Mouse (Mus musculus): Measurements from ENCODE around the gene Actr3b.
"Not testable (repeated sequence)": the region's sequence is repeated elsewhere in the genome, so short reads cannot be mapped to it uniquely, and the experiment has no call there.

Actr3b gene

DNA sequence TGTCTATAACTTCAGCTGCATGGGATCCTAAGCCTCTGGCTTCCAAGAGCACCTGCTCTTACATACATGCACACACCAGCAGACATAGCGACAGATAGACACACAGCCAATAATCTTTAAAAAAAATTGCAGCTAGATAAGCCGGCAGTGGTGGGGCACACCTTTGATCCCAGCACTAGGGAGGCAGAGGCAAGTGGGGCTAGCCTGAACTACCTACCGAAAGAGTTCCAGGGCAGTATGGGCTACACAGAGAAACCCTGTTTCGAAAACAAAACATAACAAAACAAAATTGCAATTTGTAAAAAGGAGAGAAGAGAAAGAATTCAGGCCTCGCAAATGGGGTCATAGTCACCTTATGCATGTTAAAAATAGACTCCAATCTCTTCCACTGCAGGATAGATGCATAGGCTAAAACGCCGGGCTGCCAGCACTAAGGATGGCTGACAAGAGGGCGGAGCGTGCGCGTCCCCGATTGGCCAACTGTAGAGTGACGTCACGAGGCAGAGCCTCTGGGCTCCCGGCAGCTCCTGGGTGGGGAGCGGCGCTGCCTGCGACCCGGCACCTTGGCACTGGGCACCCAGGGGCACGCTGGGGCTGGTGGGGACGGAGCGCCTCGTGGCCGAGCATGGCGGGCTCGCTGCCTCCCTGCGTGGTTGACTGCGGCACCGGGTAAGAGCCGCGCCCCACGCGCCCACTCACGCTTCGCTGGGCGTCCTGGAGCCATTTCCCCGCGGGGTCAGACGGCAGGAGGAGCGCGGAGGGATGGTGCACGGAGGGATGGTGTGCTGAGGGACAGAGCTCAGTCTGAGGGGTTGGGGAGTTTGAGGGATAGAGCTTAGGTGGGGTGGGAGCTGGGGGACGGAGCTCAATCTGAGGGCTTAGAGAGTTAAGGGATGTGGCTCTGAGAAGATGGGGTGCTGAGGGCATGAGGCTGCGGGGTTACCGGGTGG lies at the start of gene Actr3b:
TSS of gene Actr3b (plus strand) at position 538 of the 950 bp plus-strand sequence.
- in situ Hi-C loops (cut with MboI, MseI), result no loop called here

DNA sequence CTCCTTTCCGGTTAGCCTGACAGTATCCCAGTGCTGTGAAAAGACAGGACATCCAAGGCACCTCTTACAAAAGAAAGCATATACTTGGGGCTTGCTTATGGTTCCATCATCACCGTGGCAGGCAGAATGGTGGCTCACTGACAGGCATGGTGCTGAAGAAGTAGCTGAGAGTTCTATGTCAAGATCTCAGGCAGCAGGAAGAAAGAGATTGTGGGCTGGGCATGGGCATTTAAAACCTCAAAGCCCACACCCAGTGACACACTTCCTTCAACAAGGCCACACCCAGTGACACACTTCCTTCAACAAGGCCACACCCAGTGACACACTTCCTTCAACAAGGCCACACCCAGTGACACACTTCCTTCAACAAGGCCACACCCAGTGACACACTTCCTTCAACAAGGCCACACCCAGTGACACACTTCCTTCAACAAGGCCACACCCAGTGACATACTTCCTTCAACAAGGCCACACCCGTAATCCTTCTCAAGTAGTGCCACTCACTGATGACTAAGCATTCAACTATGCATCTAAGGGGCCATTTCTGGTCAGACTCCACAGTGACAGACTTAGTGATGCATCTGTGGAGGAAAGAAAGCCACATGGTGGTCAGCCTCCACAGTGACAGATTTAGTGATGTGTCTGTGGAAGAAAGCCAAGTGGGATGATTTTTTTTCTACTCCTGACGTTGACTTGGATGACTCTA lies 46.6 kb upstream of the Actr3b start:
- in situ Hi-C loops (cut with MboI, MseI), result not testable (repeated sequence)

DNA sequence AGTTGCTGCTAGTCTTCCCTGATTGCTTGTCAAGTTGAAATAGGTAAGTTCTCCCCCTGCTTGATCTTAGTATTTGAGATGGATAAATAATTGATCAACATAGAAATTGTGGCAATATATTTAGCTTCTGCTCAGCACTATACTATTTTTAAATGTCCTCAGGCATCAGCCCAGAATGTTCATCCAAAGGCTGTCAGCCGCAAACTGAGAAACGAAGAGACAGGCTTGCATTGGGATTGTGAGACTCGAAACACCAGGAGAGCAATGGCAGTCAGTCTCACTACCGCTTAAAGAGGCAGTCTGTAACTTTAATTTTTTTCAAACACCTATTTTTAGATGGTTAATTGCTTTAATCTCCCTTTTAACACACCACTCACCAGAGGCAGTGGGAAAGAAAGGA lies 40.4 kb upstream of the Actr3b start:
- in situ Hi-C loops (cut with MboI, MseI), result no loop called here

DNA sequence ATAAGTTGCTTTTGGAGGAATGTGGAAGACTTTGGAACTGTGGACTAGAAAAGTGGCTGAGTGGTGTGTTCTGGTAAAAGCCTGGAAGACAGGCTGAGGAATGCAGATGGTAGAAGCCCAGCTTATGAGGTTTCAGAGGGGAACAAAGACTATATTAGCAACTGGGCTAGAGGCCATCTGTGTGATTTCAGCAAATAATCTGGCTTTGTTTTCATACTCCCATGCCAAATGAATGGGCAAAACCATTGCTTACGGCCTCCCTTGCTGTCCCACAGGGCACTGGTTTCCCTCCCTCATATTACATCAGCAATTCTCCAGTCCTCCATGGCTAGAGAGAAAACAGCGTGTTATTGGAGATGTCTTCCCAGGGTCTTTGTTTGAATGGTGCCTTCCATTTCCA lies 36.8 kb upstream of the Actr3b start:
- in situ Hi-C loops (cut with MboI, MseI), result no loop called here

DNA sequence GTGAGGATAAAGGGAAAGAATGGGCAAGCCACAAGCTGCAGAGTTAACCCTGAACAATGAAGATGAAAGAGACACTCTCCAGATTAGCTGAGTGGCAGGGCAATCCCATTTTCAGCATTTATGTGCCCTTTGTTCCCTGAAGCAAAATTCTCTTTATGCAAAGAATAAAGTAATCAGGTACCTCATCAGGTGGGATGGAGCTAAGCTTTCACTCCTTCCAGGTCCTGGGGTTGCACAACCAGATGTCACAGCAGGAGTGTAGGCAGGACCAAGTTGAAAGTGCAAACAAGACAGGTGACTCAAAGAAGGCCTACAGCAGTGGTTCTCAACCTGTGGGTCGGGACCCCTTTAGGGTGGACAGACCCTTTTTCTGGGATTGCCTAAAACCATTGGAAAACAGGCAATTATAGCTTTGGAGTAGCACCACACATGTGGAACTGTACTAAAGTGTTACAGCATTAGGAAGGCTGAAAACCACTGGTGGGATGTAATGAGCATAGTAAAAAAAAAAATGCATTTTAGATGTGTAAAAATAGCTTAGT lies 35.6 kb upstream of the Actr3b start:
- in situ Hi-C loops (cut with MboI, MseI), result no loop called here

DNA sequence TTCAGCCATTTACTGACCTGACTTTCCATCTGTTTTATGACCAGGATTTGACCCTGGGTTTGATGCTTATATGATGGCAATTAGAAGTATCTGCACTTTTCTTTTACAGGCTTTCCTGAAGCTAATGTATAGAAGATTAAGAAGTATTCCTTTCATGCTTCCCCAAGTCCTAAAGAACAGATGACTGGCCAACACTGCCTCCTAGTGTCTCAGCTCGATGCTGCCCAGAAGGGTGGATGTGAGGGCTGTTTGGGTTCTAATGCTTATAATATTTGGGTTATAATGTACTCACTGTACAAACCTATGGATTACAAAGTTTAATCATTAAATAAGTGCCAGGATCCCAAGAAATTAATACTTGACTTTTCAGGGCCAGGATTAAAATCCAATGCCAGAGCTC lies 25.5 kb upstream of the Actr3b start:
- in situ Hi-C loops (cut with MboI, MseI), result loop anchor here in 1 of 2 experiments (5.0 kb wide), 1 partner anchor 302 kb away; no protein-coding TSS in a partner anchor

DNA sequence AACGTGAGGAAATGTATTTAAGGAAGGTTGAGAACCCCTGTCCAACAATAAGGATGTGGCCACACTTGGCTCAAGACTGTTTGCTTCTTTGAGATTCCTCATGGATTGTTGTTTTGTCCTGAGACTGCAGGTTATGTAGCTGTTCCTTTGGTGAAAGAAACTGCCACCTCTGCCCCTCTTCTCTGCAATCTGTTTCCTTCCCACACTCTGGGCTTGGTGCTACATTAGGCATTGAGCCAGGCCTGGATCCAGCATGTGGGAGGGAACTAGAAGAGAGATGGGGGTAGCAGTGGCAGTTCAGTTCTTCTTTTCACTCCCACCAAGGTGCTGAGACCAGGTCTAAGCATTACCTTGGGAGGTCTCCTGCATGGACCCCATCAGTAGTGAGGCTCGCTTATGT lies 23.9 kb upstream of the Actr3b start:
- in situ Hi-C loops (cut with MboI, MseI), result no loop called here

DNA sequence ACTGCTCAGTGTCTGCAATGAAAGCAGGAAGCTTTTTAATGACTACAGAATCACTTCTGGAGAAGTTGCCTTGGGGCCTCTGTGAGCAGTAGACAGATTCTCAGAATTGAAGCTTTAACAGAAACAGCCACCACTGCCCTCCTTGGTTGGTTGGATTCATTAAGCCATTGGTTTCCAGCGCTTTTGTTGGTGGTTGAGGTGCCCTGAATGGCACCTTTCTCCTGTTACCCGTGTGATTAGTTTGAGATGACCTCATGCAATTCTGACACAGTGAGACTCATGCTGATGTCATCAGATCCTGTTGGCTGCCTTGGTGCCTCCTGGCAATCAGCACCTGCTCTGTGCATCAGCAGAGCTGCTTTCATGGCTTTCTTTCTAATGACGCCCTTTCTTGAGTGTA lies 21.3 kb upstream of the Actr3b start:
- in situ Hi-C loops (cut with MboI, MseI), result no loop called here

DNA sequence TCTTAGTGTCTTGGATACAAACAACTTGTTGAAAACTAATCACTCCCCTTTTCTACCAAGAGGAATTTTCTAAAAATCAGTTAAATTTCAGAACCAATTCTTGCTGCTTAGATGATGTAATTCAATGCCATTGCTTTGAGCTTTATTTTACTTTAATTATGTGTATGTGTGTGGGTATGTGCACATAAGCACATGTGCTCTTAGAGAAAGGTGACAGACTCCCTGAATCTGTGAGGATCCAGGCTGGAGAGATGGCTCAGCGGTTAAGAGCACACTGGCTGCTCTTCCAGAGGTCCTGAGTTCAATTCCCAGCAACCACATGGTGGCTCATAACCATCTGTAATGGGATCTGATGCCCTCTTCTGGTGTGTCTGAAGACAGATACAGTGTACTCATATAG lies 20.9 kb upstream of the Actr3b start:
- in situ Hi-C loops (cut with MboI, MseI), result not testable (repeated sequence)

DNA sequence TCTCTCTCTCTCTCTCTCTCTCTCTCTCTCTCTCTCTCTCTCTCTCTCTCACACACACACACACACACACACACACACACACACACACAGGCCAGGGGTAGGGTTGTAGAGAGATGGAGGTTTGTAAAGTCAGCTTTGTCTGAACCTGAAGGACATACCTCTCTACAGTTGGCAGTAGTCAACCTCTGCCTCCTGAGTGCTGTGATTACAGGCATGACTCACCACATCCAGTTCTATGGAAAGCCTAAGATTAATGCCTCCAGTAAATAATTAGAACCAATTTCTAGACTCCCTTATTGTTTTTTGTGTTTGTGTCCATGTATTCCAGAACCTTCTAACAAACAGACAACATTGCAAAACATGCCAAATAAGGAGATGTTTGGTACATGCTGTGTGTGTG lies 11.9 kb upstream of the Actr3b start:
- in situ Hi-C loops (cut with MboI, MseI), result loop anchor here in 1 of 2 experiments (10.0 kb wide), 1 partner anchor 563 kb away; the partner anchor contains the start of gene Galntl5

DNA sequence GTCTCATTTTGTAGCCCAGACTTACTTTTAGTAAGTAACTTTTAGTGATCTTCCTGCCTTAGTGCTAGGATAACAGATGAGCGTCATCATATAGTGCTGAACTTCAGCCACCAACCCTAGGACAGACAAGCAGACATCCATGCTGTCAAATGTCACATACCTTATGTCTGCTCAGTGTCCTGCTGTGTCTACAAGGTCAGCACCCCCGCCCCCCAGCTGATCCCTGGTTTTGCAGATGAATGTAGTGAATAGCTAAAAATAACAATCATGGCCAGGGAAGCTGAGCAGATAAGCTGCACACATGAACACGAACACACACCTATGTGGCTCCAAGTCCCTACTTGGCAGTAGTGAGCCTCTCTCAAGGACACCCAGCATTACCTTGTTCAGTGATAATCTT lies 11.2 kb upstream of the Actr3b start:
- in situ Hi-C loops (cut with MboI, MseI), result loop anchor here in 1 of 2 experiments (10.0 kb wide), 1 partner anchor 564 kb away; the partner anchor contains the start of gene Galntl5

DNA sequence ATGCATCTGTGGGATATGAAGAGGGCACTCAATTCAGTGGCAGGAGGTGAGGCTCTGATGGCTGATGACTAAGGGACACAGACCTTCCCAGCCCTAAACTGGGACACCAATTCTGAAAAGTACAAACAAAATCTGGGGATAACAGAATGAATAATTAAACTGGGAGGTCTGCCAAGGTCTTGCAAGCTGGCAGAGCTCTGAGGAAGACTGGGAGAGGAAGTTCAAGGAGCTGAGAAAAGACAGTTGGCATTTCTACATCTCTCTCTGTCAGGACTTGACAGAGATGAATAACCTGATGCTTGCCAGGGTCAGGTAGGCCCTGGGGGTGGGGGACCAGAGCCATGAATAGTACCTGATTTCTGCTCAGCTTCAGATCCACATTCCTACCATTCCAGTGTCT lies 8.2 kb upstream of the Actr3b start:
- in situ Hi-C loops (cut with MboI, MseI), result no loop called here

DNA sequence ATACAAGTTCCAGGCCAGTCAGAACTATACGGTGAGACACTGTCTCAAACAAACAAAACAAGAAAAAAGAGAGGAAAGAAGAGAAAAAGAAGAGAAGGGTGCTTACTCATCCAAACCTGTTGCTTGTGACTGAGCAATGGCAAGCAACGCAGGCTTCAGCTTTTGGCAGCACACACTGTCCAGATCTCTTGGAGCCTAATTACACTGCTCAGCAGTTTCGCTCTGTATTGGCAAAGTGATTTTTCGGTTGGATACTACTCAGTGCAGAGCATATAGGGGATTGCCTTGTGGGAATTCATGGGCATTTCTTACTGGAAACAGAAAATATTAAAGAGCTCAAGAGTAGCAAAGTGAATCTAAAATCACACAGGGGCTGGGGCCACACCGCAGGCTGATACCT lies 6.9 kb upstream of the Actr3b start:
- in situ Hi-C loops (cut with MboI, MseI), result no loop called here

DNA sequence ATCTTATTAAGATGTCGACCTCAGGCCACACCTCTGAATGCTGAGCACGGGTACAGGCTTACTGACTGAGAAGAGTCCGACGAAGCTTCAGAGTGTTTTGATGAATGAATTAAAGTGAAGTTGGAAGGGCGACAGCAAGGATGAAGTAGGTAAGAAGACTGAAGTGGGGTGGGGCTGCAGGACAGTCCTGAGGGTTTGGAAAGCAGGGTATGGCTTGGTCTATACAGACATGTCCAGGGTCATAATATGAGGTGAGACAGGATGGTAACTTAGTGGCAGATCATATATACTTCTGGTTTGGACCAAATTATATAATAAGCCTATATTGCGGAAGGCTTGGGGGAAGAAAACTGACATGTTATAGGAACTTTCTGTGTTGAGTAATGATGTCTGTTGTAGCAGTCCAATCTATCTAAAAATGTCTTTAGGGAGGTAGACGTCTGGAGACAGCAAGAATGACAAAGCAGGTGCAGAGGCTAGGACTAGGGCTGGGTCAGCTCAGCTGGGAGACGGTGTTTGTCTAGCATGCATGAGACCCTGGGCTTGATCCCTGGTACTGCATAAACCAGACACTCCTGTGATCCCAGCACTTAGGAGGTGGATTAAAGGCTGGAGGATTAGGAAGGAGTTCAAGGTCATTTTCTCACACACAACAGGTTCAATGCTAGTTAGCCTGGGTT lies 6.1 kb upstream of the Actr3b start:
- in situ Hi-C loops (cut with MboI, MseI), result no loop called here

DNA sequence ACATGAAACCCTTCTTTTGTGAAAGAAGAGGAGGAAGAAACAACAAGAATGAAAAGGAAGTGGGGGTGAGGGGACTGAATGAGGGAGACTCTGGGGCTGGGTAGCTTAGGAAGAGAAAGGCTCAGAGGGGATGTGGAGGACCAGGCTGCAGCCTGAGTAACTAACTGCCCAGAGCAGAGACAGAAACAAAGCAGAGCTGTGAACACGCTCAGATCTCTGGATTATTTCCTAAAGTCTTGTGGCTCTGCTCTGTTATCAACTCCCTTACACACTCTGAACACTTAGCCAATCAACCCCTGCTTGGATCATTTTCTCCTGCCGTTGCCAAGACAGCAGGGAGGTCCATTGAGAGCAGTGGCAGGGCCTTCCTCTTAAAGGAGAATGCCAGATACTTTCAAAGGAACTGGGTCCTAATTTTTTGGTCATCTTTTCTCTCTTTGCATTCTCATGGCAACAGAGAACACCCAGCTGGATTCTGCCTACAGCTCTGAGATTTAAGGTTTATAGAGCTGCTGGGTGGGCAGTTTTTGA lies 5.5 kb upstream of the Actr3b start:
- in situ Hi-C loops (cut with MboI, MseI), result no loop called here

DNA sequence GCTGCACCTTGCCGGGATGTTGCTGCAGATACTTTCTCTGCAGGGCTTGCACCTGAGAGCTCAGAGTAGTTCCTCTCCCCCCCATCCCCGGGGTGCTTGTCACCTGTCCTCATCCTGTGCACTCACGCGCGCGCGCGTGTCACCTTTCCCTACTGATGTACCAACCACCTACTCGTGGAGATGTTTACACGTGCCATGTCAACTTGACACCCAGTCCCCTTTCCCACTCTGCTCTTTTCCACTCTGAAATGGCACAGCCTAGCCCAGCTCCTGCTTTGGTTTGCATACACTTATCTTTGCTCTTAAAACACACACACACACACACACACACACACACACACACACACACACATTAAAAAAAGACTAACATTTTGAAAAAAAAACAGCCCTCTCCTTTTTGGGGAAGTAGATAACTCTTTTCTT lies 624 bp downstream of the Actr3b start:
- in situ Hi-C loops (cut with MboI, MseI), result no loop called here

DNA sequence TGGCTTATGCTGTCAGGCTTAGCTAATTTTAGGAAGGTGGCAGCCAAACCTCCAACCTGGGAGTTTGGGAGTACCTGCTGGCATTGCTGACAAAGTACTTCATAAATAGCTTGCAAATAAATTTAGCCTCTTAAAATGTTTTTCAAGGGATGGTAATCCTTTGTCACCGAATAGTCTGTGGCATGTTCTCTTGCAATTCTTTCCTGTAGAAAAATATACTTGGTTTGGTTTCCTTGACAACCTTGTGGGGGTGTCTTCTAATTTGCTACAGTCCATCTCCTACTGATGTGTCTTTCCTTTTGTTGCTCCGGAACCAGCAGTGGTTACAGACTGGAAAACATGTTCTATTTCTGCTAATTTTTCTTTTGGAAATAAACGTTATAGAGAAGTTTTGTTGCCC lies 1.1 kb downstream of the Actr3b start:
- in situ Hi-C loops (cut with MboI, MseI), result no loop called here

DNA sequence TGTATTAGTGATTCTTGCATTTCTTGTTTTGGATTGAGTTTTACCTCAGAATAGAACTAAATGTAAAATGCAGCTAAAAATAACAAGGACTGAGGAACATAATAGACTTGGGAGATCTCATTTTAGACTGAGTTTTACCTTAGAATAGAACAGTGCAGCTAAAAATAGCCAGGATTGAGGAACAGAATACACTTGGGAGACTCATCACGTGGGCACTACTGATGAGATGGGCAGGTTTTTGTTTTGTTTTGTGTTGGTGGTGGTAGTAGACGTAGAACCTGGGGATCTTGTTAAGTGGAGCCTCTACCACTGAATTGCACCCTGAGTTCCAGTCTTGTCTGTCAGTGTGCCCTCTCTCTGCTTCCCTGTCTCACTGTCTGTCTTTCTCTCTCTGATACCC lies 2.1 kb downstream of the Actr3b start:
- in situ Hi-C loops (cut with MboI, MseI), result no loop called here

DNA sequence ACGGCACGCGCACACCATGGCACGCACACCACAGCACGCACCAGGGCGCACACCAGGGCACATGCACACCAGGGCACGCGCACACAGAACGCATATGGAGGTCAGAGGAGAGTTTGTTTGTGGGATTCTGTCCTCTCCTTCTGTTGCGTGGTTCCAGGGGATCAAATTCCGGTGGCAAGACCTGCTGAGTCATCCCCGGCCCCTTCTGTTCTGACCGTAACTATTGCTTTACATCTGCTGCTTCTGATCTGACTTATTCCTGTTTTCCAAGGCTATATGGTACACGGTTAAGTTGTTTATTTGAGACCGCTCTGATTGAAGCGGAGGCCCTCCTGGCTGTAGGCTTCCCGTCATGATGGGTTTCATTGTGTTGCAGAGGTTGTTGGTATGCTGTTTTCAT lies 9.2 kb downstream of the Actr3b start:
- in situ Hi-C loops (cut with MboI, MseI), result no loop called here

DNA sequence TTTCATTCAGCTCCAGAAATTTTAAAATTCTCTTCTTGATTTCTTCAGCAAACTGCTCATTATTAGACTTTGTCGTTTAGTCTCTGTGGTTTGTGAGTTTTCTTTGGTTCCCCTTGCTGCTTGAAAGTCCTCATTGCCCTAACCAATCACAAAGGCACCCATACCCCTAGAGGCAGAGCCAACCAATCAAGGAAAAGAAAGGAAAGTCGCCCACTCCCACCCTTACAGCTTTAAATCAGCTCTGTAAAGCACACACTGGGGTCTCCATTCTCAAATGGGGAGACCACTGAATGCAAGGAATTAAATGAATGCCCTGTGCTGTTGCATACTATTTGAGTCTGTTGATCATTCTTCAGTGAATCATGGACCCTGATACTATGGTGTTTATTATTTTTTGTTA lies 9.6 kb downstream of the Actr3b start:
- in situ Hi-C loops (cut with MboI, MseI), result no loop called here

DNA sequence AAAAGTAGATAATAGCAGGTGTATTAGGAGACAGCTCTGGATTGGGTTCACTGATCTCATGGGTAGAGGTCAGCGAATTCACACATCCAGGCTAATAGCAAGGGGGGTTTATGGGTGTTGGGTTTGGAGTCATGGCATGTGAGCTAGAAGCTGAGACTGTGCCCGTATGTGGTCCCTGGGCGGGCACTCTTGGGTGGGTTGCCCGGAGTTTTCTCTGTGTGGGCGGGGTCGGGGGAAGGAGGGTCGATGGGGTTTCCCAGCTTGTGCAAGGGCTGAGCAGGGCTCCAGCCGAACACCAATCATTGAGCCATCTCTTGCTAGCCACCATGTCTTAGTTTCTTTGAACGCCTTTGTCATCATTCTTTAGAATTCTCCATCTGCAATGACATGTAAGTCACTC lies 12.7 kb downstream of the Actr3b start:
- in situ Hi-C loops (cut with MboI, MseI), result no loop called here

All from T-helper 17 cell (primary cell).